Mouse (Mus musculus) adrenal gland (tissue): ENCODE results near the gene Whrn.

Experiments
- intact Hi-C: fragments of 180-260 bp; cut with DNase I; formaldehyde crosslinking; loops from one replicate; pipeline ENCODE4 v1.15.1; 2025

Gene Whrn

DNA sequence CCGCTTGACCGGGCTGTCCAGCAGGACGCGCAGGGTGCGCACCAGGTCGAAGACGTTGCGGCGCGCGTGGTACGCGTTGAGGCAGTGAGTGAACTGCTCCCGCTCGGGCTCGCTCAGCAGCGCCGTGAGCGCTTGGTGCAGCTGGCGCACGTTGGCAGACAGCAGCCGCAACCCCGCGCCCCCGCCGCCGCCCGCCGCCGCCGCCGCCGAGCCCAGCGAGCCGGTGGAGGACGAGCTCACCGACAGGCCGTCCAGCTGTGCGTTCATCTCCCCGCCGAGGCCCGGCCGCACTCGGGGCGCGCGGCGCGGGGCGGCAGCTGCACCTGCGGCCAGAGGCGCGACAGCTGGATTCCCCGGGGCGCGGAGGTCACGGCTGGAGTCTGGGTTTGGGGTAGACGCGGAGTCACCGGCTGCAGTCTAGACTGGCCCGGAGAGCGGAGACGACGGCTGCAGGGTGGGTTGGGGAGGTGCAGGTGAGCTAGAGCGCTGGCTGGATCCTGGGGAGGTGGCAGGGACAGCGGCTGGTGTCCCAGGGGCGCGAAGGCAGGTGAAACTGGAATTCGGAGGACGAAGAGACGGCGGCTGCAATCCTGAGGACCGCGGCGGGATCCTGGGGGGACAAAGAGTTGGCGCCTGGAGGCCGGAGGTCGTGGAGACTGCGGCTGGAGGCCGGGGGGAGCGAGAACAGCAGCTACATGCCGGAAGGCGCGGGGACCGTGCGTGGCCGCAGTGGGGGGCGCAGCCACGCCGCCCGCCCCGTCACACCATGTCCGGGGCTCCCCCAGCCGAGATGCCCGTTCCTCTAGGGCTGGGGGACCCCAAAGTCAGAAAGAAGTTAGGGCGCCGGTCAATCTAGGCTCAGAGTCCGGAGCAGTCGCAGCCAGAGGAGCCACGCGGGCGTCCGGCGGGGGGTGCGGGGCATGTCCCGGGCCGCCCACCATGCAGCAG is 550 bp downstream of the Whrn start:
- intact Hi-C loops, result no loop called here

DNA sequence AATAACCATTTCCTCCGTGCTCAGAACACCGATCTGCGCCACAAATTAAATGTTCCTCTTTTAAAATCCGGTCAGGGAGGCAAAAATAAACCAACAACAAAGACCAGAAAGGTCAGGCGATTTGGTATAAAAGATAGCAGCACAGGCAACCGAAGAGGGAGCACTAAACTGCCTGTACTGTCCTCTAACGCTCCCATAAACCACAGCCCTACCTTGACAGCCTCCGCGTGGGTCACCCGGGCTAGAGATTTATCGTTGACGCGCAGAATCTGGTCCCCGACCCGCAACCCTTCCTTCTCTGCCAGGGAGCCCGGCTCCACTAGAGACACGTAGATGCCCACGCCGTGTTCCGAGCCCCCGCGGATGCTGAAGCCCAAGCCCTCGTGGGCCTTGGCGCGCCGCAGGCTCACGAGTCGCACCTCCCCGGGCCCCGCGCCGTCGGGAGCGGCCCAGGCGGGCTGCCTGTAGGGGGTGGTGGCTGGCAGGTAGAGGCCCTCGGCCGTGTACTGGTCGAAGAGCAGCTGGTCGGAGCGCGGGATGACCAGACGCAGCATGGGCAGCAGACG is 1.3 kb downstream of the Whrn start:
- intact Hi-C loops, result no loop called here

- intact Hi-C loops, result no loop called here
Observed at GRCm38 (mm10) chr4:63493351-63494121, 2.3 kb downstream of the Whrn start.

DNA sequence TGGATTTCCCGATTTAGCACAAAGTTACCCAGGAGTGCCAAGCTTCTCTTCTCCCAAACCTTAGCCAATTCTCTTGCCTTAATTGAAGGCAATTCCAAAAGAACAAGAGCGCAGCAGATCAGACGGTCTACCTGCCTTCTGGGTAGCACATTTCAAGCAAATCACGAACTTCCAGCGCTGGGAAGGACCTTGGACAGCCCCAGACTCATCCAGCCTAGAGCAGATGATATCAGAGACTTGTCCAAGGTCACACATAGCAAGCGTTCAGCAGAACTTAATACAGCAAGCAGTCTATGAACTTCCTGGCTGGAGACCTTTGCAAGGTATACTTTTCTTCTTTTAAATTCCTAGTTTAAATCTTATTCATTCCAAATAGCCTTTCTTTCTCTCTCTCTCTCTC is 4.3 kb downstream of the Whrn start:
- intact Hi-C loops, result no loop called here

DNA sequence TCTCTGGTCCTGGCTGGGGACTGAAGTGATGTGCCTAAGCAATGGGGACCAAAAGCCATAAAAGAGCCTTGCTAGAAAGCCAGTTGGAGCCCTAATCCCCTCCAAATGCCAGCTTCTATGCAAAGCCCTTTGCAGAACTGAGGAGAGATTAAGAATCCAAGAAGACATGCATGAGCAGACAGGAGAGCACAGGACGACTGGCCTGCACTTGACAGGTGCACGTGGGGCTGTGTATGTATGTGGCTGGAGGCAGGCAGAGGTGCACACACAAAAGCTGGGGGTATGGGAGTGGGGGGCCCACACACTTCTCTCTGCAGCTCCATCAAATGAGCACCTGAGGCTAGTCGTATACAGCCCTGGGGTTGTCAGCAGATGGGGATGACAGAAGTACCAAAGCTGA is 5.6 kb downstream of the Whrn start:
- intact Hi-C loops, result no loop called here

DNA sequence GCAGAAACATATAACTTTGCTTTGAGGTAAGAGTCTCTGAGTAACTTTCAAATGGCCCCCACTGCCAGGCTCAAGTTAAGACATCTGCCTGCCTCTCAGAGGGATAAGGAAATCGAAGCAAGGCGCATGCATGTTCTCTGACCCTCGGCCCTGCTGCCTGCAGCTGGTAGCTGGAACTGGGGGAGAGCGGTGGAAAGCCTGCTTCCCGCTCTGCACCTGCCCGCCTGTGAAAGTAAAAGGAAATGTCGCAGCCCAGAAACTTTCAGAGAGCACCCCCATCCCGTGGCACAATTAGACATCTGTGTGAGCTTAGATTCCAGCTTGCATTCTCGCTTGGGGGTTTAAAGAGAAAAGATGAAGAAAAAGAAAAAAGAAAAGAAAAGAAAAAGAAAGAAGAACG is 6.1 kb downstream of the Whrn start:
- intact Hi-C loops, result no loop called here

GRCm38 (mm10) chr4:63487916-63488315 is 7.9 kb downstream of the Whrn start:
- intact Hi-C loops, result no loop called here

DNA sequence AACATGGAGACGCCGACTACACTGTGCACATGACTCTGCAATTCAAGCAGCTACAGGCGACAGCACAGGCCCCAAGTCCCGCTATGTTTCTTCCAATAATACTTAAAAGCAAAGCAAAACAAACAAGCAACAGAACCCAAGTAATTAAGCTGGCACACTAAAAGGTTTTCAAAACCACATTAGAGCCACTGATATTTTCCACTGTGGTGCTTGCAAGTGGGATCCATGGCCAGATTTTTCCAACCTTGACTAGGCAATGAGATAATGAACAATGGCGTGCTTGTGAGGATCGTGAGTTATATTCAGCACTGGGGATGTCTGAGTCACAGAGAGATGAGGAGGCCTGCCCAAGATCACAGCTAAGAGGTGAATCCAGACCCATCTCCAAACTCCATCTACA is 8.5 kb downstream of the Whrn start:
- intact Hi-C loops, result no loop called here

DNA sequence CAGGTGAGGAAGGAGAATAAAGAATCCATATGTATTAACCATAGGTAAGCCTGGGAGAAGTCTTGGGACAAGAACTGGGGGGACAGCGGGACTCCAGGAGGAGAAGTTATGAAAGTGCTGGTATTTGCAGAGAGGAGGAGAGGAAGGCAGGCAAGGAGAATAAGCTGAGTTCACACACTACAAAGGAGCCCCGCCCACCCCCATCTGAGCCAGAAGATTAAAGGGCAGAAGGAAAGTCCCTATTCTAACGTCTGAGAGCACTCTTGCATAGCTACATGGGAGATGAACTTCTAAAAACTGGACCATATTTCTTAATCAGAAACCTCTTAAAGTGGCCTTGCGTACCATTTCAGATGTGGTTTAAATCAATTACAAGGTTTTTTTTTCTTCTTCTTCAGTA is 9.3 kb downstream of the Whrn start:
- intact Hi-C loops, result no loop called here

GRCm38 (mm10) chr4:63483741-63484140 is 12.1 kb downstream of the Whrn start:
- intact Hi-C loops, result no loop called here

DNA sequence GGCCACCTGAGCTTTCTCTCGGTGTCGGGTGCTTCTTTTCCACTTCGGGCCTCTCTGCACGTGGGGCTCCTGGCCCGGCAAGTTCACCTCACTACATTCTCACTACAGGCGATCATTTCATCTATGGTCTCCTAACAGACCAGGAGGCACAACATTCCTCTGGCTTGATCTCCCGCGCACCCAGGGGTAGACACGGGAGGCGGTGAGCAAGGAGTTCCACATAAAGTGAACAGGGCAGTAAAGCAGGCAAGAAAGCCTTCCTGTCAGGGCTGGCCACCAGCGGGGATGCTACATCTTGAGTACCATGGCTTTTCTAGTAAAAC is 15.0 kb downstream of the Whrn start:
- intact Hi-C loops, result no loop called here

DNA sequence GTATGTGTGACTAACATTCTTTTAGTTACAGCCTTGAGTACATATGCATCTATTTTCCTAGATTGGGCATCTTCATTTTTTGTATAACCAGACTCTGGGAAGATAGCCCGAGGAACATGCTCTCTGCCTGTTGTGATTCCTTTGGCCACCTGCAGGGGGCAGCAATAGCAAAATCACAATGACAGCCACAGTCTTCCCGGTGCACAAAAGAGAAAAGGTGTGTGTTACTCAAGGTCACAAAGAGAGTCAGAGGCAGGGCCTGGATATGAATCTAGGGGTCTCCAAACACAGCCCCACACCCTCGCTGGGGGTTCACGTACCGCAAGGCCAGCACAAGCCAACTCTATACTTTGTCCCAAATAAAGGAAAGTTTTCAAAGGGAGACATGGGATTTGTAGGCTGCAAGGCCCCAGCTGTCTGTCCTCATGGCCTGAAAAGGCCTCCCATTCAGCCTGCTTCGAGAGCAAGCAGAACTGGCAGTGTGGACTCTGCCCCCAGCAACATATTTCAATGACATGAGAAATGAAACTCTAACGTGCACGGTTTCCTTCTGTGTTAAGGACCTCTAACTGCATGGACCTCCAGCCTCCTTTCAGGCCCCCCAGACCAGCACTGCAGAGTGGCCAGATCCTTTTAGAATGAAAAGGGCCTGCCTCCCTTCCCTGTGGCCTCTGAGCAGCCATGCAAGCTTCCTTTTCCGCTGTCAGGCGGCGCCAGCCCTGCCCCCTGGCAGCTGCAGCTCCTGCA is 15.5 kb downstream of the Whrn start:
- intact Hi-C loops, result no loop called here

DNA sequence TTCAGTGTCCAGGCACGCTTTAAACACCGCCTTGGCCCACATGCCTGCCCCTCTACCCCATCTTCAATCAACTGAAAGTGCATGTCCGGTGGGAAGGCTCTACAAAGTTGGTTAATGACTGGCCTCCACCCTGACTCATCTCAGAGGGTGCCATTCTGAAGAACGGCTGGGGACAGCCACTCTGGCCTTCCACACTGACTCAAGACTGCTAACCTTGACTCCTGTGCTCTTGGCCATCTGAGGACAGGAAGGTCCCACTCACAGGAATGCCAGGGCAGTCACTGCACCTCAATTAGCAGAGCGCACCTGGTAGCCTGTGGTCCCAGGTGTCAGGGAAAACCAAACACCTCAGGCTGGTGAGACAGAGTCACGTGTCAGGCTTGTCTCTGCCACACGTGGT is 17.8 kb downstream of the Whrn start:
- intact Hi-C loops, result no loop called here

GRCm38 (mm10) chr4:63476891-63477290 is 18.9 kb downstream of the Whrn start:
- intact Hi-C loops, result no loop called here

DNA sequence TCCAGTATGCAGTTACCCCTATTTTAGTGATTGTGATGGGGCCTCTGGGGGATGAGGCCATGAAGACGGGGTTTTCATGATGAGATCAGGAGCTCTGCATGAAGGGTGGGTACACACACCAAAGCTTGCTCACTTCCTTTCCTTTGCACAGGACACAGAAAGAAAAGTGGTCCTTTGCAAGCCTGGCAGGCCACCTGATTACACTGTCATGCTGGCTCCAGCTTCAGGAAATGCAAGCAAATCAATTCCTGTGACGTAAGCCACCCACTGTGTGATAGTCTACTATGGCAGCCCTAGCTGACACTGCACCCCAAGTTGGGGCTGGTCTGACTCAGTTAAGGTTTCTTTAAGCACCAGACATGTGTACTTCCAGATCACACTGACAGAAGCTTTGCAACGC is 20.6 kb downstream of the Whrn start:
- intact Hi-C loops, result no loop called here

- intact Hi-C loops, result no loop called here
Observed at GRCm38 (mm10) chr4:63474439-63474838, 21.4 kb downstream of the Whrn start.

DNA sequence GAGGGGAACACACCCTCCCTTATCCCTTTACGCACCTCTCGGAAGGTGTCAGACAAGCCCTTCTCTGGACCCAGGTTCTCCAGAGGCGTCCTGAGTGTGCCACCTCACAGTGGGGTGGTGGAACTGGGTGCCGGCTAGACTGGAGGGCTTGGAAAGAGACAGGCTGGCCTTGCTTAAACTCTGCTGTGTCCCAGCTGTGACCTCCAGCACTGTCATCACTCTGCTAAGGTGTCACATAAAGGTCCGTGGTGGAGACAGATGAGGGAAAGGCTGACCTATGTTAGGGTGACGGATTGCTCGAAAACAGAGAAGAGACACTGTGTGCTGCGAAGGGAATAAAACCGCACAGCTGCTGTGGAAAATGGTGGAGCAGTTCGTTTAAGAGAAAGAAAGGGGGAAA is 28.5 kb downstream of the Whrn start:
- intact Hi-C loops, result no loop called here

GRCm38 (mm10) chr4:63466192-63466591 is 29.6 kb downstream of the Whrn start:
- intact Hi-C loops, result no loop called here

DNA sequence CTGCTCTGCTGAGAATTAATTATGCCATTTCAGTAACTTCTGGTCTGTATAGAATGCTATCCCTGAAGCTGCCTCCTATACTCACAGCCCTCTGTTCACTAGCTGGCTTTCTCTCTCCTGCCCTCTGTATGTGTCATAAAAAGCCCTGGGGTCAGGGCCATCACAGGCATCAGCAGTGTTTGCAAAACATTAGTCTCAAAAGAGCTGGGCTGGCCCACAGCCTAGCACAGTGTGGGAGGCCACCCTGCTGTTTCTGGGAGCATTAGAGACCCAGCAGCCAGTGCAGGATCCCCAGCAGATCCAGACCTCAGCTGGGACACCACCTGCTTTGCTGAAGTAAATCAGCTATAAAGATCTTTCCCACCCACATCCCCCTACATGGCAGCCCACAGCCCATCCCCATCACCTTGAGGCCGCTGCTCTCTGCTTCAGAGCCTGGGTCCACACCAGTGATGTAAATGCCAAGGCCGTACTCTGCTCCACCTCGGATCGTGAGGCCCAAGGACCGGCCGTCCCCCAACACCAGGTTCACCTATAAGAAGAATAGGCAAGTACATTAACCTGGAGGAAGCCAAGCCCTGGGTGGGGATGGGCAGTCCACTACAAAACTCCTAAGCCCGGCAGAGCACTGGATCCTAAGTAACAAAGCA is 34.8 kb downstream of the Whrn start:
- intact Hi-C loops, result no loop called here

GRCm38 (mm10) chr4:63459141-63459789 is 36.5 kb downstream of the Whrn start:
- intact Hi-C loops, result no loop called here

DNA sequence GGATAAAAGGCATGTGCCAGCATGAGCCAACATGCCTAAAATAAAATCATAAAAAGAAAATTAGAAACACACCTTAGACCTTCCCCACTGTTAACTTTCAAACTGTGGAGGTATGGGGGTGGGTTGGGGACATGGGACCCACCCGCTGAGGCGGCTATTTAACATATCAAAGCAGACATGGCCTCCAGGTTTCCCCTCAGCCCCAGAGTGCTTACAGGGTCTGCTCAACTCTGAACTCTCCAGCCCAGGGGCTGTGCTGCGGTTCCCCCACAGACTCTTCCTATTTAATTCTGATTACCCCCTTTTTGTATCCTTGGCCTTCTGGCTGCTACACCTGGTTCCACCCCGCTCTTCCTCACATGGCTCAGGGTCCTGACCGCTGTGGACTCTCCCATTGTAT is 39.2 kb downstream of the Whrn start:
- intact Hi-C loops, result no loop called here
